Mouse (Mus musculus) cerebral cortex, adult 2 months (tissue): ENCODE results near the gene Gm28035.

ENCODE experiments used
- WGBS: fragments of 180-500 bp; shearing (Covaris S2); methylation state at CpG from one replicate; pipeline ENCODE4 v1.1.7; 2018; 5-methylcytosine and 5-hydroxymethylcytosine counted together

Gene Gm28035

DNA sequence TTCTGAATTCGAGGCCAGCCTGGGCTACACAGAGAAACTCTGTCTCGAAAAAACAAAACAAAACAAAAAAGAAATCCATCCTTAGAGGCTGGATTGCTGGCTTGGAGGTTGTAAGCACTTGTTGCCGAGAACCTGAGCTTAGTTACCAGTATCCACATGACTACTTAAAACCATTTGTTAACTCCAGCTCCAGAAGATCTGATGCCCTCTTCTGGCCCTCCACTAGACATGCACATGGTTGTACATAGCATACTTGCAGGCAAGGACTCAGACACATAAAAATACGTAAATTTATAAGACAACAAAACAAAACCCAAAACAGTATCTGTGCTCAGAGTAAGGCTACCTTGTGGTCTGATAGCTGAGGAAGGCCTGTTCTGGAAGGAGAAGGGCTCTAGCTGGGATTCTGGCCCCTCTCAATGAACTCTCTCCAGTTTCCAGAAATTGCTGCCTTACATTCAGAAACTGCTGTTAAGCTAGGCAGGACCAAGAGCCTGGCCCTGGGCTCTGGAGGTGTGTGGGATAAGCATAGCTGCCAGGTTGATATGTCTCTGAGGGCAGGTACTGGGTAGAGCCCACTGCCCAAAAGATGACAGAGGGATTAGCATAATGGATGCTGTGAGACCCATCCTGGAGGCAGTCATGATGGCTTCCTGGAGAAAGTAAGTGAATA is 20.8 kb downstream of the Gm28035 start:
- WGBS = 84% methylated on average over 4 of the region's 4 CpGs

DNA sequence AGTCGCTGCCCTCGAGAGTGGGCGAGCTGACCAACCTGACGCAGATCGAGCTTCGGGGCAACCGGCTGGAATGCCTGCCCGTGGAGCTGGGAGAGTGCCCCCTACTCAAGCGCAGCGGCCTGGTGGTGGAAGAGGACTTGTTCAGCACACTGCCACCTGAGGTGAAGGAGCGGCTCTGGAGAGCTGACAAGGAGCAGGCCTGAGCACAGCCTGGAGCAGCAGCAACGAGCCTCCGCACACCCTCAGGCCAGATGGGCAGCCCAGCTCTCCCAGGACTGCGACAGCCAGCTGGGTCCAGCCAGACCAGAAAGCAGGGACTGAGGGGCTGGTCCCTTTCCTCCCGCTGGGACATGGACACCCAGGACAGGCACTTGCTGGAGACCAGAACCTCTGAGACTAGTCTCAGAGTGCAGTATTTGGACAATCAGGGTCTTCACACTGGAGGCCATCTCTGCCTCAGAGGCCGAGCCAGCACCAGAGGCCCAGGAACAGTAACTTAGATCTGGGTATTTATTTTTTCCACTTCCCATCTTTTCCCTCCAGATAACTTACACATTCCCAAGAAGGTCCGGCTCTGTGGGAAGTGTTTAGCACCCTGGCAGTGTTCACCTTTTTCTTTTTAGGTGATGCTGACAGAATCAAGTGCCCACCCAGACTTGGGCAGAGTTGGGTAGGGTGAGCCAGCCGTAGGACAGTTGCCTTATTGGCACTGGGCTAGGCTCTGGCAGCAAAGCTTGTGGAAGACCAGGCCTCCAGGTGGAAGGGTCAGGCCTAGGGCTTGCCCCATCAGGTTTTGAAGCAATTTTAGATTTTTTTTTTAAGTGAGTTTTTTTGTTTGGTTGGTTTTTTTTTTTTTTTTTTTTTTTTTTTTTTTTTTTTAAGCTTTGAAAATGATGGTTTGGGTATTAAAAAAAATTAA is 21.8 kb downstream of the Gm28035 start:
- WGBS = 84% methylated on average over 18 of the region's 18 CpGs

DNA sequence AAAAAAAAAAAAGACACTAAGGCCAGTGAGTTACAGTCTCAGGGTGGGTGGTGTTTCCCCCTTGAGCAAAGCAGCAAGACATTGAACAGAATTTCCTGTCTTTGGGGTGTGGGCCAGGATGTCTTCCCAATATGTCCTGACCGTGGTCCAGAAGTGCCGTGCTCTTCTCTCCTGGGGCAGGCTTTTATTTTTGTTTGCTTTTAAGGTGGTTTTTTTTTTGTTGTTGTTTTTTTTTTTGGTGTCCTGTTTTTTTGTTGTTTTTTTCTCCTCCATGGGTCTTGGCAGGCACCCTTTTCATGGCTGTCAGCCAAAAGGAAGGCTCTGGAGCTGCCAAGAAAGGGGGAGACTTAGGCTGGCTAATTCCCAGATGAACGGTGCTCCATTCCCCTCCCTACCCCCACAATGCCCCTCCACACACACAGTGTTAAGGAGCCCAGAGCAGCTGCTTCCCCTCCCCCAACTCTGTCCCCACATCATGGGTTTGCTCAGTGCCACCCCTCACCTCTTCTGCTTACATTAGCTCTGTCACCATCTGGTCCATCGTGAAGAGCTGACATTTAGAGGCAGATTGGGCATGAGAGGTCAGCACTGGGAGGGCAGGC is 22.6 kb downstream of the Gm28035 start:
- 26% methylated on average over 4 of the region's 4 CpGs for WGBS

DNA sequence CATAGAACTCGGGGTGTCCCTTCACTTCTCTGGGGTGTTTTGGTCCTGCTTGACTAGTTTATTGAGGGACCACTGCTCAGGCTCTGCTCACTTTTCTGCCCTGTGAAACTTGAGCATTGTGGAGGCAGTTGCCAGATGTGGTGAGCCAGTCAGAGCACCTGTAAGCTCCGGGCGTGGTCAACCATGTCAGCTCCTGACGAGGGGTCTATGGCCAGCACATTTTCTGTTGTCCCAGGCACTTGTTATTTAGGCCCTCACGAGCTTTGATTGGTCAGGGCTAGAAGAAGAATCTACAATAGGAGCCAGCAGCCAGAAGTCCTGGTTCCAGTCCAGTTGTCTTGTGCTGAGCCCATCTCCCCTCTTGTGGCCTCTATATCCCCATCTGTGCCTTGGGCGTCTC is 23.4 kb downstream of the Gm28035 start:
- WGBS = 84% methylated on average over 6 of the region's 6 CpGs

DNA sequence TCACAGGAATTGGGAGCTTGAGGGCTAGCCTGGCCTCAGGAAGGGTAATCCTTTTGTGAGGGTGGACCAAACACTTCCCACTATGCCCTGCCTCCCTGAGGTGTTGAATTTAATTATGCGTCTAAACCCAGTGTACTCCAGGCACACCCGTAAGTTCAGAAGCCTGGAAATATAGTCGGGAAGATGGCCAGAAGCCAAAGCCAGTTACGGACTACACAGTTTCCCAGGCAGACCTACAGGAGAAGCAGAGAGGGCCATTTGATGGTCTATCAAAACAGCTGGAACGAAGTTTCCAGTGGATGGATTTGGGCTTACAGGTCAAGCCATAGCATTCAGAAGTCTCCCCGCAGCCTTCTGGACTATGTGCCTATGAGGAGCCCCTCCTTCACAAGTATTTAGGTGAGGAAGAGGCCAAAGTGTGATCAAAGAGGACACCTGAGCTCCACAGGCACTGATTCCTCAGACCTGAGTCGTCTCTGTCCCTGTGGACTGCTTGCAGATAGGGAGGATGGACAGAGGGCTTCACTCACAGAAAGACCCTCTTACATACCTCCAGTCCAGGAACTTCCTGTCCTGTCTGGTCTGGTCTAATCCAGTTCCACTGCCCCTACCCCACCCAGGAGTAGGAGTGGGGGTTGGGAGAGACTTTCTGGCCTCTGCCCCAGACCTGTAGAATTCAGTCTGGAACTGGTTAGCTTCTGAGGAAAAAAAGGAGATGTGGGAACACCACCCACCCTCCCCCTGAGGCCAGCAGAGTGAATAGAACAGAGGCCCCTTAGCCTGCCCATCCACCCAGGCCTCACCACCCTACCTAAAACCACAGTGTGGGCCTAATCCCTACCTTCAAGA is 24.5 kb downstream of the Gm28035 start:
- WGBS = 51% methylated on average over 7 of the region's 7 CpGs

DNA sequence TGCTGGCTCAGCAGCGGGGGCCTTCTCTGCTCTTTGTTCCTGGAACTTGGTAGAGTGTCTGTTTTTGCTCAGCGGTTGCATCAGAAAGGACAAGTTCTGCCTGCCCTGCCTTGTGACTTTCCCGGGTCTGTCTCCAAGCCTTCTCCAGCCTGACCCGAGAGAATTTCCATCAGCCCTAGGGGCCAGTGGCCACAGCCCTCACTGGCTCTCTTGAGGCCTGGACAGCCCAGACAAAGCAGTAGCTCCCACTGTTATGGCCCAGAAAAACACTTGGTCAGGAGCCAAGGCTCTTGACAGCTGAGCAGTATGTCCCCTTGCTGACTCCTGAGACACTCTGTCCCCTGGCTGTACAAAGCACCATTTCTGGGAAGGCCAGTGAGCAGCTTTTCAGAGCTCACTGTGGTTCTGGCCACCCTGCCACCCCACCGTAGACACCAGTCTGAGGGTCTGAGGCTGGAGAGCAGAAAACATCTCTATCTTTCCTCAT is 25.4 kb downstream of the Gm28035 start, which contains the start of gene Phyhd1:
Phyhd1 (plus strand) TSS at position 437 of the 487 bp plus-strand sequence.
- 27% methylated on average over 5 of the region's 5 CpGs for WGBS

DNA sequence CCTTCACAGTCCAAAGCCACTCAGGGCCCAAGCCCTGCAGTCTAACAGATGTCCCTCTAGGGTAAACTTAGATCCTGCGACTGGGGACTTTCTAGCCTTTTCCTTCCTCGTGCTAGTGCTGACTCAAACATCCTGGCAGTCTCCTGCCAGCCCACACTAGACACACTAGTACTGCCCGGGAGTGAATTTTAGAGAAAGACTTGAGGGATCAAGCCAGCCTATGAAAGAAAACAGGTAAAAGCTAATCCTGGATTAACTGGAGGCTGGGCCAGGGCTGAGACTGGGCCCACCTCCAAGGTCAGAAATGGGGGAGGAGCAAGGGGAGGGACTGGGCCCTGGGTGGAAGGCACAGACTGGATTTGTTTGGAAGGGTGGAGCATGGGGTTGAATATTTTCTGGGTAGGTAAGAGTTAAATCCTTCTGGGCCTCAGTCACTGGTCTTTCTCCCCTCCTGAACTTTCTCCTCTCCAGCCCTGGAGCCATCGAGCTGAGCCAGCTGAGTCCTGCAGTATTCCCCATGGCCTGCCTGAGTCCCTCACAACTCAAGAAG is 26.1 kb downstream of the Gm28035 start:
- 11% methylated on average over 4 of the region's 4 CpGs for WGBS

DNA sequence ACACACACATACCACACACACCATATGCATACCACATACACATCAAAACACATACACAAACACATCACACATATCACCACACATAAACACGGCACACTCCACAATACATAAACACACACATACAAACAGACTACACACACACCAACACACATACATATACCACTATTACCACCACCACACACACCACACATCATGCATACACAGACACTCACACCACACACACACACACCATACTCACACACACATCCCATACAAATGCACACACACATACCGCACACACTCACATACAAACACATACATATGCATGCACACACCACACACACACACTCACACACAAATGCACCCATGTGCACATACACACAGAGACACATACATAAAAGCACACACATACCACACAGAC is 27.1 kb downstream of the Gm28035 start:
- WGBS = 92% methylated on average over 2 of the region's 2 CpGs

DNA sequence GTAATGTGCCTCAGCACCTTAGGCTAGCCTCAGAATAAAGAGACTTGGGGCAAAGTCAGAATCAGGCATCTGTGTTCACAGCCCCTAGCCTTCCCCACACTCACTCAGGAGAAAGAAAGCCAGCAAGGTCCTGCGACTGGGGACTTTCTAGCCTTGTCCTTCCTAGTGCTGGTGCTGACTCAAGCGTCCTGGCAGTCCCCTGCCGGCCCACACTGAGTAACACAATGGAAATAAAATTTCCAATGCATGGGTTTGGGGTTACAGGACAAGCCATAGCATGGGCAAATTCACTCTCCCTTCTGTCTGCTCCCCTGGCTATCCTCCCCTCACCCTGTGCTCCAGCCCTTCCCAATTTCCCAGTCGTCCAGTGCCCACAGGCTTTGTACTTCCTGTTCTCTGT is 28.0 kb downstream of the Gm28035 start:
- 71% methylated on average over 4 of the region's 4 CpGs for WGBS

DNA sequence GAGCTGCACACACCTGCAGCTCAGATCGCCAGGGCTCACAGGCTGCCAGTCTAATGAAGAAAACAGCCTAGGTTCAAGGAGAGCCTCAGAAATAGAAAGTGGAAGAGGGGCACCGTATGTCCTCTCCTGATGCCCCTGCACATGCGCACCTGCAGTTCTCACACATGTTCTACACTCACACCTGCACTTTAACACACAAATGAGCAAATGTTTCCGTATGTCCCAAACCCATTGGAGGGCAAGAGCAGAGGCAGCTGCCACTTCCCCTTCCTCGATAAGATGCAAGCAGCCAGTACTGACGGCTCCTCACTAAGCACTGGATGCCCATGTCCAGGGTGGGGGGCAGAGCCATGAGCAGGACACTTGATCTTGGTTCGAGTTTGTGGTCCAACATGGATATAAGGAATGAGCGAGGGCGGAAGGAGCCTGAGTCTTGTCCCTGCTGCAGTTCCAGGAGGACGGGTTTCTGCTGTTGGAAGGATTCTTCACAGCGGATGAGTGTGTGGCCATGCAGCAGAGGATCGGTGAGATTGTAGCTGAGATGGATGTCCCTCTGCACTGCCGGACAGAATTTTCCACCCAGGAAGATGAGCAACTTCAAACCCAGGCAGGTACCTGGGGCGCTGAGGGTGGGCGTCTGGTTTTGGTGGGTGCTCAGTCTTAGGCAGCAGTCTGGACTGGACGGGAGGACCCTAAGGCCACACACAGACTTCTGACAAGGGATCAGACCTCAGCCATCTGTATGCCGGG is 29.0 kb downstream of the Gm28035 start:
- 81% methylated on average over 17 of the region's 17 CpGs for WGBS

DNA sequence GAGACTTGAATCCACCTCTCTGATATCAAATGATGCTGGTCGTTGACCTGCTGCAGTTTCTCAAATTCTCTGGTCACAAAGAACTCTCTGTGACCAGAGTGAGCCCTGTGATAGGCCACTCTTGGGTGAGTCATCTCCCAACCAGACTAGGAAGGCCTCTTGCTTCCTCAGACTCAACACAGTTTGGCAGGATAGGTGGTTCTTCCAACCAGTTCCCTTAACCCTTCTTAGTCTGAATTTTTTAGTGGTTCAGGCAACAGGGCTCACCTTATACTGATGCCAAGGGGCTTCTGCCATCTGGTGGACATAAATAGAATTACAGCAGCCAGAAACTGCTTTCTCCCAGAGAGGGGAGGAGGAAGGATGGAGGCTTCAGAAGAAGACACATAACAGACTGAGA is 29.8 kb downstream of the Gm28035 start:
- WGBS = 18% methylated on average over 1 of the region's 1 CpGs

DNA sequence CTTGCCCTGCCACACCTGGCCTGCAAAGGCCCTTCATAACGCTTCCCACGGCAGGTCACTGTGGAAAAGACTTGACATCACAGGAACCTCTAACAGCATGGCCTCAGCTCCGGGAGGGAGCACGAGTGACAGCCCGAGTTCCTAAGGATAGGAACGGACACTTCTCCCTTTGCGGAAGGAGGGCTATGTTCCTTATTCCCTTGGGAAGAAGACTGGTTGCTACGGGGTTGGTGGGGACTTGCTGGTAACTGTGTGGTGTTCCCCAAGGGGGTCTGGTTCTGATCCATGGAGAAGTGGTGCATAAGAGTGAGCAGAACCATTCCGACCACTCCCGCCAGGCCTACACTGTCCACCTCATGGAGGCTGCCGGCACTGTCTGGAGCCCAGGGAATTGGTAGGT is 40.4 kb downstream of the Gm28035 start, which contains the start of gene Gm28038:
Gm28038 (plus strand) TSS at position 301 of the 400 bp plus-strand sequence.
- 94% methylated on average over 11 of the region's 11 CpGs for WGBS

DNA sequence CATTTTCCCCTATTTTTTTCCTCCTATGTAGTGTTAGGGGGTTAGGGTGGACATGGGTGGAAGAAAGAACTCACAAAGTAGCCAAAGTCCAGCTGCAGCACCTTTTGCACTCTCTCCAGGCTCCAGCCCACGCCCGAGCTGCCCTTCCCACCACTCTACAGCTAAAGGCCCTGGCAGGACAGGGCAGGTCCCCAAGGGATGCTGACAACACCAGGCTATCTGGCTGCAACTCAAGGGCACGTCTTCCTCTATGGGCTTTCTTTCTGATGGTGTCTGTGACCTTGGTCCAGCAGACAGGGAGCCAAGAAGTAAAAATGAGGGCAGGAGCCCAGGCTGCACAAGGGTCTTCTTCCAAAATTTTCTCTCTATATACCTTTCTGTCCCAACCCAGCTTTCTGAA is 41.3 kb downstream of the Gm28035 start:
- WGBS = 81% methylated on average over 3 of the region's 3 CpGs

DNA sequence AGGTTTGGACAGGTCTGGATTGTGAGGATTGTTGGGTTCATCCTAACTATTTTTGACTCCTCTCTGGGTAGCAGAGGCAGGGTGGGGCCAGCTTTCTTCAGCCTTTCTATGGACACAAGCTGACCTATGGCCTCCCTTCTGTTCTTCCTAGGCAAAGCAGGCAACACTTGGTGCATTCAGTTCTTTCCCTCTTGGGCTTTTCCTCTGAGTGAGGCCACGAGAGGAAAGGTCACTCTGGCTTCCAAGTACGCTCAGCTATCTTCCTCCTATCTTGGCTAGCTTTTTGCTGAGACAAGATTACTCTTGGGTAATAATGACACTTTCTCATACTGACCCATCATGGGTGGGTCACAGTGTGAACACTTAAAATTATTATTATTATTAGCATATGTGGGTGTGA is 42.8 kb downstream of the Gm28035 start:
- 85% methylated on average over 2 of the region's 2 CpGs for WGBS

DNA sequence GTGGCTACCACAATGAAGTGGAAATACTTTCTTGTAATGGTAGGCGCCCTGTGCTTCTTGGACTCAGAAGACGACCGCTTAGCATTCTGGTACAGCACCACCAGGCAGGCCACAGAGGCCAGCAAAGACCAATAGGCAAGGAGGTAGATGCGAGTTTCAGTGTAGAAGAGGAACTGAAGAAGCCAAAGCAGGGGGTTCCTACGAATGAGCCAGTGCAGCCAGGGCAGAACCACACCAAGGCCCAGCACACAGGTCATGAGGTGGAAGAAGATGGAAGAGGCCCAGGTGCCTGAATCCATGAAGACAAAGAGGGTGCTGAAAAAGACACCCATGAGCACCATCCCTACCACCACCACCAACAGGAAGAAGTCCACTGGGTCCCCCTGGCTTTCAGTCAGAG is 44.6 kb downstream of the Gm28035 start:
- WGBS = 85% methylated on average over 5 of the region's 5 CpGs

DNA sequence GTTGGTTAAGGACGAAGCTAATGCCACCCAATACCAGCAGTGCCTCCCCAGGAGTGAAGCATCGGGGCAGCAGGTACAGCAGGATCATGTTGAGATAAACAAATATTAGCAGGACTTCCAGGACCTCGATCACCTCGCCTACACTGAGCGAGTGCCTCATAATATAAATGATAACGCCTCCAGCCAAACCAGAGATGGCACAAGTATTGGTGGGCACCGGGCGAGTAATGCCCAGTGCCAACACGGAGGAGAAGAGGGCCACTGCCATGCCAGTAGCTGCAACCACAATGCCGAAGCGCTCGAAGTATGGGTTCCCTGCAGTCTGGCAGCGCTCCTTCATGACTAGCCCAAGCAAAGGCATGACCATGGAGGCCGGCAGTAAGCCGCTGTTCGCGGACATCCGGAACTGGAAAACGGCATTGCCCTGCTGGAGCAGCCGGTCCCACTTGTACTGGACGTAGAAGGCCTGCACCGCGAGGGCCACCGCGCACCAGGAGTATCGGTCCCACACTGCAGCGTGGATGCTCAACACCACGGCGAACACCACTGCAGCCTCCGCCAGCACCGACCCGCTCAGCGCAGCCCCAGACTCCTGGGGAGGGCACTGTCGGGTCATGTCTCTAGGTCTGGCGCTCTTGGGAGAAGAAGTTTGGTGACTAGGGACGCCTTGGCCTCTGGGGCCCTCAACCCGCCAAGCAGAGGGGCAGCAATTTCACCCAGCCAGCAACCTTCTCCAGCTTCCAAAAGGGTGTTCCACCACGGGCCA is 45.2 kb downstream of the Gm28035 start:
- WGBS = 11% methylated on average over 38 of the region's 38 CpGs

DNA sequence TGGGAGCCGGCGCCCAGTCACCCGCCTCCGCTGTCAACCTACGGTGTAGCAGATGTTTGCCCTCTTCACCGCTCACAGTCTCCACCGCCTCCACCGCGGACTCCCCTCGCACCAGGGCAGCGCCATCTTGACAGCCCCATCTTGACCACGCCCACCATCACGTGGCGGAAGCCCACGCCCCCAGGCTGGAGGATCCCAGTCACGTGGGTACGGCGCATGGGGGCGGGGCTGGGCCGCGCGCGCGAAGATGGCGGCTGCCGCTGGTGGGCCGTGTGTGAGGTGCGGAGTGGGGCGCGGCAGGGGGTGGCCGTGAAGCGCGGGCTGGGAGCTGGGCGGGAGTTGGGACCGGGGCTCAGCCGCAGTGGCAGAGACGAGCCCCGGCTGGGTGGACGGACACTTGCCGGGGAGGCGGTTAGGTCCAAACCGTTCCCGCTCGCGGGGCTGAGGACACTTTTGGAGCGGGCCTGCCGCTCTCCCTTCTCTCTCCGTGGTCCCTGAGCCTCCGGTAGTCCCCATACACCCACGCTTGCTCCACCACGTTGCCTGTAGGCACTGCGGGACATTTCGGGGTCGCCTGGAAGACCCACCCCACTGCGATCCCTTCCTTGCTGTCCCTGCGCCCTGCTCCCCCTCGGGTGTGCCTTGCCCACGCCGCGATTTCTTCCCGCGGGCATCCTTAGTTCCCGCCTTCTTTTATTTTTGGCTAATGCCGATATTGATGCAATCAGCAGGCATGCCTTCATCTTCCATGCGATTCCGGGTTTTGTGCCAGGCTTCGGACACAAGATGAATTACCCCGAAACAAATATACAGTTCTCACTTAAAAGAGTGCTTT is 46.0 kb downstream of the Gm28035 start, which contains the start of the genes Dolk and Nup188:
Dolk (minus strand) TSS at position 143 of the 835 bp plus-strand sequence.
Nup188 (plus strand) TSS at position 206 of the 835 bp plus-strand sequence.
- under 1% methylated on average over 56 of the region's 68 CpGs for WGBS

DNA sequence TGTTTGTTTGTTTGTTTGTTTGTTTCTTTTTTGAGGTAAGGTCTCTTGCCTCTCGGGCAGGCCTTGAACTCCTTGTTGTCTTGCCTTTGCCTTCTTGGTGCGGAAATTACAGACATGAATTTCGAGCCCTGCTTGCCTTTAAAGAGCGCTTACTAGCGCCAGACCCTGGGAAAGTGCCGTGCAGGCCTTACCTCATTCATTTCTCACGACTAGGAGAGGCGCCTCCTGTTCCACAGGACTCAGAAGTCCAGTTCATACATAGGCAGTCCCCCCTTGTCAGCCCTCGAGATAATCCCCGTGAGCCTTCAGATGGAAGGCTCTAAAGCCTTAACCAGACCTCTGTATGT is 46.6 kb downstream of the Gm28035 start:
- 0% methylated on average over 10 of the region's 10 CpGs for WGBS

DNA sequence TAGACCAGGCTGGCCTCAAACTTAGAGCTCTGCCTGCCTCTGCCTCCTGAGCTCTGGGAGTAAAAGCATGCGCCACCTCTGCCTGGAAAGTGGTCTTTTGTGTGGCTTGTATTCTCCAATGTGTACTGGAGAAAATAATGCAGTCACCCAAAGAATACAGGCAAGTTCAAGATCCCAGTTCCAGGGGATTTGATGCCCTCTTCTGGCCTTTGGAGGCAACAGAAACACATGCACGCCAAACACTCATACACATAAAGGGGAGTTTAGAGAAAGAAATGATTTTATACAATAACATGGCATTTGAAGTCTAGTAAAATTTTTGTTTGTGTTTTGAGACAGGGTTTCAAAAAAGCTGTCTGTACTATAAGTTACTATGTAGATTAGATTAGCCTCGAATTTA is 59.2 kb downstream of the Gm28035 start:
- WGBS = 78% methylated on average over 3 of the region's 3 CpGs
